7 mouse cellular contexts compared by ENCODE assay signal in the genomic region with DNA sequence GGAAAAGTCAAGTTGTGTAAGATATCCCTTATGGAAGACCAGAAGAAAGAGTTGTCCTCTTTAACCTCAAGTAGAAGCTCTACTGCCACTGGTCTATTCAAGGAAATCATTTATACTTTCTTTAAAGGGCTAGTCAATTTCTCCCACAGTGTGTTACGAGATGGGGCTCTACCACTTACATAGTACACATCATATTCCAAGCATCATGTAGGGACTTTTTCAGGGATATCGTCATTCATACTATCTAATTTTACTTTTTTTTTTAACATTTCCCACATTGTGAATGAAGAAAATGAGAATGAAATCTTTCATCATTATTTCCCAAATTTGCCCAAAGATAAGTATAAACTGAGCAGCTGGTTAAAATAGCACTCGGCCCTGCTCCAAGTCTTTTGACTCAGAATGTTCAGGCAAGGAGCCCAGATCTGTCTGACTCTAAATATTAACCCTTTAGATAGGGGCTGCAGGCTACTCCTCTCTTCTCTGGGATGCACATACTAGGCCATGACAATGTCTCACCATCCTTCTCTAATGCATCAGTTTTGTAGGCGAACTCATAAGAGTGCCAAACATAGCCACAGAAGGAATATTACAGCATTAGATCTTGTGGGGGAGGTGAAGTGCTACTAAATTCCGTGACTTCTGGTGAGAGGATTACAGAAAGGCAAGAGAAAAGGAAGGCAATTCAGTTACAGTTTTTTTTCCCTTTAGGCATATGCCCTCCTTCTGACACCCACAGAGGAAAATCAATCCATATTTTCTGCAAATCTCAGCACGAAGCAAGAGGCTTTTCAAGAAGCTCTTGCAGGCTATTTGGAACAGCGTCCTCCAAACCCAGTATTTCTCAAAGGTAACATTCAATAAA.
DNase-seq lines count a peak whose midpoint lies in the region; ATAC-seq and TF ChIP-seq lines count a peak whose summit lies in the region.

No protein-coding gene starts in this region.

- peak overlapping the region; percentile 56; the same call in 1 of the 2 replicates for H3K27ac ChIP-seq in neural tube, embryonic 15.5 days (replicated peaks)
- peak overlapping the region; percentile 34; the same call in 1 of the 2 replicates for H3K27ac ChIP-seq in embryonic fibroblast, embryonic 13.5 days (ENCODE audit: insufficient read depth, low read length)

- no peaks in the 10 kb centered on the region for H3K9me3 ChIP-seq in neural tube, embryonic 15.5 days (replicated peaks)

- TF ChIP-seq POLR2A in embryonic fibroblast, embryonic 13.5 days (IDR thresholded peaks at IDR 0.05; ENCODE audit: low read depth, low read length), result no peak

- no peak overlapping the region for H3K4me3 ChIP-seq in neural tube, embryonic 15.5 days (replicated peaks)
- H3K4me3 ChIP-seq in embryonic fibroblast, embryonic 13.5 days (ENCODE audit: insufficient read depth, low read length), result no peak overlapping the region

- H3K4me1 ChIP-seq in neural tube, embryonic 15.5 days, result peaks cover 6% of the 10 kb centered on the region
- H3K4me1 ChIP-seq in embryonic fibroblast, embryonic 13.5 days (ENCODE audit: control insufficient read depth, insufficient read depth, low read length), result peaks cover 3% of the 10 kb centered on the region; the same call in 1 of the 2 replicates

- no peak overlapping the region for H3K4me2 ChIP-seq in neural tube, embryonic 15.5 days

- H3K9ac ChIP-seq in neural tube, embryonic 15.5 days (replicated peaks), result no peak overlapping the region

- TF ChIP-seq CTCF in embryonic fibroblast, embryonic 13.5 days (IDR thresholded peaks at IDR 0.05; ENCODE audit: borderline replicate concordance, insufficient read depth, low read length), result no peak

- ATAC-seq in neural tube, embryonic 15.5 days (ENCODE audit: low FRiP score), result peak; percentile 50; the same call in 1 of the 2 replicates
- no peak for ATAC-seq in CD4-positive, CD25-positive, alpha-beta regulatory T cell, adult 4 months

- no peaks in the 10 kb centered on the region for H3K36me3 ChIP-seq in neural tube, embryonic 15.5 days

- H3K27me3 ChIP-seq in neural tube, embryonic 15.5 days (replicated peaks), result no peaks in the 10 kb centered on the region

- WGBS in neural tube, embryonic 15.5 days, result 61% methylated on average over 7 of the region's 7 CpGs

- intact Hi-C loops in heart, postnatal 36 days (cut with DNase I), result no loop called here
- intact Hi-C loops in left cerebral cortex, postnatal 10 days (cut with DNase I), result no loop called here

- no peak for DNase-seq in neural tube, embryonic 10.5 days (ENCODE audit: extremely low spot score, low spot score)
- peak; percentile 40 to 56 for DNase-seq in heart, postnatal 36 days
- DNase-seq in left cerebral cortex, postnatal 10 days (ENCODE audit: extremely low spot score in 1 of 2, low spot score in 2 of 2), result peak; percentile 61 to 74
- DNase-seq in right cerebral cortex, postnatal 10 days (ENCODE audit: low spot score in 2 of 2), result peak; percentile 82 to 86
